Mouse (Mus musculus): ENCODE measurements around the gene Rap1gap2. TPM values are rescaled to one million over a fixed set of nuclear protein-coding genes. Genes with fewer than 3 reads are reported as not detected.

The Rap1gap2 gene
- total and polyA plus RNA-seq, 3 experiments: 55.4 to 79.8 (median 76.6) TPM

- Histone ChIP-seq H3K27me3 (replicated peaks) (peaks cover 34% of the 10 kb centered on the region), H3K9me3 (replicated peaks; ENCODE audit: low read length) (no peaks in the 10 kb centered on the region), H3K4me2 (ENCODE audit: insufficient read depth, low read depth, poor library complexity, severe bottlenecking) (no peak overlapping the region), H3K9ac (ENCODE audit: insufficient read depth, low read depth) (no peak overlapping the region), H3K79me2 (replicated peaks; ENCODE audit: control insufficient read depth, extremely low read depth, insufficient read depth, poor library complexity, severe bottlenecking) (no peaks in the 10 kb centered on the region), H3K4me1 (ENCODE audit: control insufficient read depth in 1 of 2, insufficient read depth in 2 of 2) (peaks cover 12 to 22% of the 10 kb centered on the region in 2 experiments), H3K36me3 (replicated peaks in 1 of 2; ENCODE audit: control insufficient read depth in 1 of 2, insufficient read depth in 1 of 2, low read length in 1 of 2) (no peaks in the 10 kb centered on the region), H3K4me3 (replicated peaks in 1 of 3; ENCODE audit: low read depth in 2 of 3, low read length in 2 of 3, poor library complexity in 1 of 3) (no peak overlapping the region), H3K27ac (ENCODE audit: insufficient read depth, low read depth) (no peak overlapping the region)
- peak; percentile 70 for TF ChIP-seq IRF4 (IDR thresholded peaks at IDR 0.05; ENCODE audit: low read depth, low read length)
- 0 out of 2 replicates have a peak, but pooled peaks have one; percentile 15 for TF ChIP-seq ETS1 (conservative IDR thresholded peaks at IDR 0.05; ENCODE audit: low read depth, low read length)
- no peak for TF ChIP-seq NELFE (IDR thresholded peaks at IDR 0.05; ENCODE audit: low read depth, low read length)
- no peak for TF ChIP-seq E2F4 (IDR thresholded peaks at IDR 0.05; ENCODE audit: insufficient replicate concordance, low read depth, low read length)
- TF ChIP-seq MAFK (IDR thresholded peaks at IDR 0.05; ENCODE audit: insufficient replicate concordance, low read length): 0 out of 2 replicates have a peak, but pooled peaks have one; percentile 17
- no peak for TF ChIP-seq USF1 (IDR thresholded peaks at IDR 0.05; ENCODE audit: low read depth, low read length)
- no peak for TF ChIP-seq POLR2A (IDR thresholded peaks at IDR 0.05; ENCODE audit: low read depth, low read length)
- TF ChIP-seq TCF12 (IDR thresholded peaks at IDR 0.05; ENCODE audit: low read depth, low read length): peak; percentile 63; the same call in 1 of the 2 replicates
- peak; percentile 50; the same call in 1 of the 2 replicates for TF ChIP-seq EP300 (IDR thresholded peaks at IDR 0.05; ENCODE audit: low read length)
- TF ChIP-seq CHD2 (IDR thresholded peaks at IDR 0.05; ENCODE audit: low read length): peak; percentile 56; the same call in 1 of the 2 replicates
- no peak for TF ChIP-seq TBP (conservative IDR thresholded peaks at IDR 0.05; ENCODE audit: low read depth, low read length)
- TF ChIP-seq GABPA (IDR thresholded peaks at IDR 0.05; ENCODE audit: insufficient replicate concordance, low read depth, low read length): no peak
- TF ChIP-seq JUN (IDR thresholded peaks at IDR 0.05; ENCODE audit: insufficient read depth, low read depth, low read length): no peak
- TF ChIP-seq USF2 (conservative IDR thresholded peaks at IDR 0.05; ENCODE audit: low read depth, low read length): no peak
- no peak for TF ChIP-seq HCFC1 (IDR thresholded peaks at IDR 0.05; ENCODE audit: low read depth, low read length)
- 0 out of 2 replicates have a peak, but pooled peaks have one; percentile 7 for TF ChIP-seq JUND (conservative IDR thresholded peaks at IDR 0.05; ENCODE audit: low read depth, low read length)
- TF ChIP-seq KAT2A (IDR thresholded peaks at IDR 0.05; ENCODE audit: insufficient replicate concordance, low read length): no peak
- no peak for TF ChIP-seq MAX (IDR thresholded peaks at IDR 0.05; ENCODE audit: low read length)
- no peak for TF ChIP-seq ZMIZ1 (IDR thresholded peaks at IDR 0.05; ENCODE audit: low read depth, low read length)
- TF ChIP-seq MEF2A (IDR thresholded peaks at IDR 0.05; ENCODE audit: borderline replicate concordance, low read depth, low read length): peak; percentile 16; the same call in 1 of the 2 replicates
- in situ Hi-C loops (cut with MboI; ENCODE audit: low pct_ligation_motif_present, low pct_unique_long_range_greater_than_20kb, low sequenced_read_pairs): no loop called here
- DNase-seq (ENCODE audit: extremely low read depth): peak; percentile 71
- dilution Hi-C loops (cut with MboI; ENCODE audit: extremely low pct_ligation_motif_present, extremely low pct_unique_long_range_greater_than_20kb, low sequenced_read_pairs): no loop called here
Measured at GRCm38 (mm10) chr11:74555716-74556374, 54.9 kb downstream of the Rap1gap2 start.
